Mouse (Mus musculus): Measurements from ENCODE around the gene Cd5. TPM values are rescaled to one million over a fixed set of nuclear protein-coding genes. Genes with fewer than 3 reads are reported as not detected.

Cd5 gene
- polyA plus RNA-seq, 1 experiment, result 0.04 TPM

GRCm38 (mm10) chr19:10712646-10713045 lies 26.2 kb downstream of the Cd5 start:
- H3K4me3 ChIP-seq (ENCODE audit: insufficient read depth, poor library complexity, severe bottlenecking), result no peak overlapping the region
- H3K36me3 ChIP-seq (ENCODE audit: control insufficient read depth, insufficient read depth), result peaks cover 30% of the 10 kb centered on the region
- H3K27me3 ChIP-seq (ENCODE audit: control insufficient read depth, insufficient read depth, insufficient read length), result no peaks in the 10 kb centered on the region
- H3K79me3 ChIP-seq (ENCODE audit: low read depth), result no peaks in the 10 kb centered on the region
- TF ChIP-seq USF1 (IDR thresholded peaks at IDR 0.05; ENCODE audit: low read depth) (no peak), CTCF (IDR thresholded peaks at IDR 0.05; ENCODE audit: control insufficient read depth, insufficient read depth, insufficient read length) (no peak), CEBPB (IDR thresholded peaks at IDR 0.05; ENCODE audit: low read depth) (no peak), MAX (IDR thresholded peaks at IDR 0.05) (no peak), MYOD1 (IDR thresholded peaks at IDR 0.05; ENCODE audit: control insufficient read depth, insufficient read length, low read depth) (no peak), FOSL1 (IDR thresholded peaks at IDR 0.05; ENCODE audit: insufficient read depth, low read length, poor library complexity, severe bottlenecking) (no peak), MYOG (IDR thresholded peaks at IDR 0.05; ENCODE audit: control insufficient read depth, extremely low read depth, insufficient read length) (no peak)
- no peaks in the 10 kb centered on the region for H3K79me2 ChIP-seq (ENCODE audit: control insufficient read depth, insufficient read depth)
- H3ac ChIP-seq (ENCODE audit: control insufficient read depth, insufficient read length, low read depth), result no peak overlapping the region

GRCm38 (mm10) chr19:10712194-10712593 lies 26.6 kb downstream of the Cd5 start:
- TF ChIP-seq CTCF (IDR thresholded peaks at IDR 0.05; ENCODE audit: control insufficient read depth, insufficient read depth, insufficient read length), result no peak
- TF ChIP-seq MYOG (IDR thresholded peaks at IDR 0.05; ENCODE audit: control insufficient read depth, extremely low read depth, insufficient read length), result no peak
- no peak for TF ChIP-seq CEBPB (IDR thresholded peaks at IDR 0.05; ENCODE audit: low read depth)
- TF ChIP-seq FOSL1 (IDR thresholded peaks at IDR 0.05; ENCODE audit: insufficient read depth, low read length, poor library complexity, severe bottlenecking), result no peak
- TF ChIP-seq MAX (IDR thresholded peaks at IDR 0.05), result no peak
- no peak for TF ChIP-seq USF1 (IDR thresholded peaks at IDR 0.05; ENCODE audit: low read depth)
- Histone ChIP-seq H3K4me3 (ENCODE audit: insufficient read depth, poor library complexity, severe bottlenecking) (no peak overlapping the region), H3K79me3 (ENCODE audit: low read depth) (no peaks in the 10 kb centered on the region), H3K27me3 (ENCODE audit: control insufficient read depth, insufficient read depth, insufficient read length) (no peaks in the 10 kb centered on the region), H3ac (ENCODE audit: control insufficient read depth, insufficient read length, low read depth) (no peak overlapping the region), H3K79me2 (ENCODE audit: control insufficient read depth, insufficient read depth) (no peaks in the 10 kb centered on the region), H3K36me3 (ENCODE audit: control insufficient read depth, insufficient read depth) (peaks cover 30% of the 10 kb centered on the region)

GRCm38 (mm10) chr19:10710751-10711150 lies 28.1 kb downstream of the Cd5 start:
- Histone ChIP-seq H3ac (ENCODE audit: control insufficient read depth, insufficient read length, low read depth) (no peak overlapping the region), H3K79me2 (ENCODE audit: control insufficient read depth, insufficient read depth) (peaks cover 4% of the 10 kb centered on the region), H3K79me3 (ENCODE audit: low read depth) (no peaks in the 10 kb centered on the region), H3K36me3 (ENCODE audit: control insufficient read depth, insufficient read depth) (peaks cover 33% of the 10 kb centered on the region), H3K4me3 (ENCODE audit: insufficient read depth, poor library complexity, severe bottlenecking) (no peak overlapping the region), H3K27me3 (ENCODE audit: control insufficient read depth, insufficient read depth, insufficient read length) (no peaks in the 10 kb centered on the region)
- TF ChIP-seq MYOD1 (IDR thresholded peaks at IDR 0.05; ENCODE audit: control insufficient read depth, insufficient read length, low read depth) (no peak), MAX (IDR thresholded peaks at IDR 0.05) (no peak), MYOG (IDR thresholded peaks at IDR 0.05; ENCODE audit: control insufficient read depth, extremely low read depth, insufficient read length) (no peak), CTCF (IDR thresholded peaks at IDR 0.05; ENCODE audit: control insufficient read depth, insufficient read depth, insufficient read length) (no peak), FOSL1 (IDR thresholded peaks at IDR 0.05; ENCODE audit: insufficient read depth, low read length, poor library complexity, severe bottlenecking) (no peak), CEBPB (IDR thresholded peaks at IDR 0.05; ENCODE audit: low read depth) (no peak), USF1 (IDR thresholded peaks at IDR 0.05; ENCODE audit: low read depth) (no peak)

- no peak overlapping the region for H3ac ChIP-seq (ENCODE audit: control insufficient read depth, insufficient read length, low read depth)
- peaks cover 10% of the 10 kb centered on the region for H3K79me2 ChIP-seq (ENCODE audit: control insufficient read depth, insufficient read depth)
- no peak for TF ChIP-seq CEBPB (IDR thresholded peaks at IDR 0.05; ENCODE audit: low read depth)
- no peak for TF ChIP-seq USF1 (IDR thresholded peaks at IDR 0.05; ENCODE audit: low read depth)
- TF ChIP-seq CTCF (IDR thresholded peaks at IDR 0.05; ENCODE audit: control insufficient read depth, insufficient read depth, insufficient read length), result peak; percentile 30
- no peak for TF ChIP-seq FOSL1 (IDR thresholded peaks at IDR 0.05; ENCODE audit: insufficient read depth, low read length, poor library complexity, severe bottlenecking)
- TF ChIP-seq MYOD1 (IDR thresholded peaks at IDR 0.05; ENCODE audit: control insufficient read depth, insufficient read length, low read depth), result no peak
- no peak for TF ChIP-seq MAX (IDR thresholded peaks at IDR 0.05)
- TF ChIP-seq MYOG (IDR thresholded peaks at IDR 0.05; ENCODE audit: control insufficient read depth, extremely low read depth, insufficient read length), result no peak
- H3K4me3 ChIP-seq (ENCODE audit: insufficient read depth, poor library complexity, severe bottlenecking), result no peak overlapping the region
- peaks cover 1% of the 10 kb centered on the region for H3K79me3 ChIP-seq (ENCODE audit: low read depth)
- H3K36me3 ChIP-seq (ENCODE audit: control insufficient read depth, insufficient read depth), result peaks cover 33% of the 10 kb centered on the region
- no peaks in the 10 kb centered on the region for H3K27me3 ChIP-seq (ENCODE audit: control insufficient read depth, insufficient read depth, insufficient read length)
Measured at GRCm38 (mm10) chr19:10710088-10710511, 28.7 kb downstream of the Cd5 start.

- Histone ChIP-seq H3ac (ENCODE audit: control insufficient read depth, insufficient read length, low read depth) (no peak overlapping the region), H3K4me3 (ENCODE audit: insufficient read depth, poor library complexity, severe bottlenecking) (no peak overlapping the region), H3K79me2 (ENCODE audit: control insufficient read depth, insufficient read depth) (peaks cover 16% of the 10 kb centered on the region), H3K27me3 (ENCODE audit: control insufficient read depth, insufficient read depth, insufficient read length) (no peaks in the 10 kb centered on the region), H3K79me3 (ENCODE audit: low read depth) (peaks cover 5% of the 10 kb centered on the region), H3K36me3 (ENCODE audit: control insufficient read depth, insufficient read depth) (peaks cover 33% of the 10 kb centered on the region)
- peak; percentile 74 for TF ChIP-seq MAX (IDR thresholded peaks at IDR 0.05)
- TF ChIP-seq CTCF (IDR thresholded peaks at IDR 0.05; ENCODE audit: control insufficient read depth, insufficient read depth, insufficient read length), result peak; percentile 94
- peak; percentile 22 for TF ChIP-seq MYOD1 (IDR thresholded peaks at IDR 0.05; ENCODE audit: control insufficient read depth, insufficient read length, low read depth)
- TF ChIP-seq USF1 (IDR thresholded peaks at IDR 0.05; ENCODE audit: low read depth), result no peak
Measured at GRCm38 (mm10) chr19:10709360-10710087, 29.3 kb downstream of the Cd5 start.

Data from C2C12 (cell line).